Mouse (Mus musculus) cerebellum, adult 2 months (tissue): ENCODE results near the gene Grap.

Experiments
- CTCF ChIP-seq: fragments of 200-500 bp; IDR thresholded peaks from 2 replicates; pipeline ENCODE4 v1.5.1; 2011; ENCODE audit warnings: low read depth, mild to moderate bottlenecking, control low read depth, low read length, moderate library complexity, borderline replicate concordance; ENCODE audit not compliant: insufficient read depth
- POLR2A ChIP-seq: fragments of 200-500 bp; IDR thresholded peaks from 2 replicates; pipeline ENCODE4 v1.6.1; 2011; ENCODE audit warnings: low read length, control low read depth, borderline replicate concordance; ENCODE audit not compliant: insufficient read depth

- no peak for TF ChIP-seq POLR2A
- no peak for TF ChIP-seq CTCF
Observed at GRCm38 (mm10) chr11:61702494-61702893, 49.4 kb downstream of the Grap start.
